Mouse (Mus musculus): ENCODE measurements around the gene Fxyd2.

Fxyd2 gene

DNA sequence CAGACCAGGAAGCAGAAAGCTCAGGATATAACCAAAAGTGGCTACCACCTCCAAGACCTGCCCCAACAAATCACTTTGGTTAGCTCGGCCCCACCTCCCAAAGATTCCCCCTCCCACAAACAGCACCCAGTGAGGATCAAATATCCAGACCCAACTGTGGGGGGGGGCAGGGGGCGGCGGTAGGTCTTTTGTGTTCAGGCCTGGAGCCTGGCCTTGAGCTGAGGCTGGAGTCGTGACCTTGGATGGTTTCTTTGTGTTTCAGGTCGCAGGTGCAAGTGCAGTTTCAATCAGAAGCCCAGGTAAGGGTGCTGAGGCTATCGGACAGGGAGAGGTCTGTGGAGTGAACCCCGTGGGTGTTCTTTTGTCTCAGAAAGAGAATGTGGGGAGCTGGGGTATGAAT is 8.2 kb upstream of the Fxyd2 start:
- DNase-seq (ENCODE audit: low read depth, low spot score): no peak

- no peak for DNase-seq (ENCODE audit: low read depth, low spot score)
Measured at GRCm38 (mm10) chr9:45395218-45395617, 4.3 kb upstream of the Fxyd2 start.

GRCm38 (mm10) chr9:45395796-45396195 is 3.7 kb upstream of the Fxyd2 start:
- no peak for DNase-seq (ENCODE audit: low read depth, low spot score)

- DNase-seq (ENCODE audit: low read depth, low spot score): no peak
Measured at GRCm38 (mm10) chr9:45398336-45398735, 1.1 kb upstream of the Fxyd2 start.

- DNase-seq (ENCODE audit: low read depth, low spot score): no peak
Measured at GRCm38 (mm10) chr9:45401851-45402250, 2.4 kb downstream of the Fxyd2 start.

DNA sequence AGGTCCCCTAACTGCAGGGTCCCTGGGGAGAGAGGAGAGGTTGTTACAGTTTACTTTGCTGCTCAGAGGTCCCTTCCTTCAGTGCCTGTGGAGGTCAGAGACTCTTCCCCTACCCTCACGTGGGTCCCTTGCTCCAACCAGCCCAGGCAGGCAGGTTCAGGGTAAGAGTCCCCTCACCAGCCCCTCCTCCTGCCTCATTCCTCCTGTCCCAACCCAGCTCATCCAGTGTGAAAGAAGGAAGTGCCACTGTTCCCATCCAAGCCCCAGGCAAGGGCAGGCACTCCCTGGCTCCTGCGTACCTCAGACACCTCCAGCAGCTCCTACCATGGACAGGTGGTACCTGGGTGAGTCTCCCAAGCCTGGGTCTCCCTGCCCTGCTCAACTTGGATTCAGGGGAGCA is 3.5 kb downstream of the Fxyd2 start:
- no peak for DNase-seq (ENCODE audit: low read depth, low spot score)

DNA sequence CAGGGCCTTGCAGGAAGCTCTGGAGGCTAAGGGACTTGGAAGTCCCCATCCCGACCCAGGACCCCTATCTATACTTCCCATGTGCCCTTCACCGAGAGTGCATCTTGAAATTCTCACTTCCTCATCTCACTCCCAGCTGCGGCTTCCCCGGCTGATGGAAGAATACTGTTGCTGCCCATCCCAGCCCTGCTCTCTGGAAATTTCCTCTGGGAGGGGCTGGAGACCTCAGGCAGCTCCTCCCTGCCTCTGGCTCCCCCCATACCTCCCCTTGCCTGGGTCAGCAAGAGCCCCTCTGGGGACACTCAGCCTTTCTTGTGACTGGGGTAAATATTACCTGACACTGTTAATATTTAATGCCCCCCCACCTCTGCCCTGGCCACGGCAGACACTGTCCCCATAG is 6.2 kb downstream of the Fxyd2 start:
- DNase-seq (ENCODE audit: low read depth, low spot score): no peak

- DNase-seq (ENCODE audit: low read depth, low spot score): no peak
Measured at GRCm38 (mm10) chr9:45406808-45407207, 7.3 kb downstream of the Fxyd2 start.

- DNase-seq (ENCODE audit: low read depth, low spot score): no peak
Measured at GRCm38 (mm10) chr9:45407706-45408675, 8.5 kb downstream of the Fxyd2 start.

GRCm38 (mm10) chr9:45410193-45410592 is 10.7 kb downstream of the Fxyd2 start:
- DNase-seq (ENCODE audit: low read depth, low spot score): no peak

GRCm38 (mm10) chr9:45410614-45411013 is 11.1 kb downstream of the Fxyd2 start:
- DNase-seq (ENCODE audit: low read depth, low spot score): no peak

DNA sequence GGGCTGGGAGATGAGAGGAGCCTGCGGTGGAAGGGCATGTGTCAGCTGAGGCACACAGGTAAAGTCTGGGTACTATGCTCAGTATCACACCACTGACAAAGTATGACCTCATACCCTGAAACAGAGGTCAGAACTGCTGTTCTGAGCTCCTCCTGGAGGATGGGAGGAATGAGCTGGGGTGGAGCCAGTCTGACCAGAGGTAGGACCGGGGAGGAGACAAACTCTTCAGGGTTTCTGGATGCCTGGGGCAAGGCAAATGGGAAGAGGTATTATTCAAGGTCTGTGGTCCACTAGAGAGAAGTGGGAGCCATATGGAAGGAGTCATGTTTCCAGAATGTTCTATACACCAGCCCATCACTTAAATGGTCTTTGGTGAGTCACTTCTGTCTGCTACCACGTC is 11.6 kb downstream of the Fxyd2 start:
- no peak for DNase-seq (ENCODE audit: low read depth, low spot score)

GRCm38 (mm10) chr9:45411803-45412202 is 12.3 kb downstream of the Fxyd2 start:
- no peak for DNase-seq (ENCODE audit: low read depth, low spot score)

DNA sequence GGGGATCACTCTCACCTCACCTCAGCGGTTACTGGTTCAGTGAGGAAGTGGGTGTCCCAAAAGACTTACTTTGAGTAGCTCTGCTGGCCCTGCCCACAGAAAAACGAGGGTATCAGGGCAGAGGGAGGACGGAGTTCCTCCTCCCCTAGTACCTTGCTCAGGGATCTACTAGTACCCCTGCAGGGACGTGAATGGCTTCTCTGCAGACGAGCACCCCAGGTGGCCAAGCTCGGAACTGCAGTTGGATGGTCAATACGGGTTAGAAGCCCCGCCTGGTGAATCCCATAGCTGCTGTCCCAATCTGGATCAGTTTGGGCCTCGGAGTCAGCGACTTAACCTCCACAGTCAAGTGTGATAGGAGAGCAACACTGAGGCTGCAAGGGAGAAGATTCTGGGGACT is 12.8 kb downstream of the Fxyd2 start:
- DNase-seq (ENCODE audit: low read depth, low spot score): peak; percentile 30

- no peak for DNase-seq (ENCODE audit: low read depth, low spot score)
Measured at GRCm38 (mm10) chr9:45412700-45413477, 13.4 kb downstream of the Fxyd2 start.

- DNase-seq (ENCODE audit: low read depth, low spot score): peak; percentile 22
Measured at GRCm38 (mm10) chr9:45413478-45414140, 14.1 kb downstream of the Fxyd2 start.

- no peak for DNase-seq (ENCODE audit: low read depth, low spot score)
Measured at GRCm38 (mm10) chr9:45415912-45416311, 16.4 kb downstream of the Fxyd2 start.

GRCm38 (mm10) chr9:45417245-45417644 is 17.8 kb downstream of the Fxyd2 start:
- DNase-seq (ENCODE audit: low read depth, low spot score): no peak

DNA sequence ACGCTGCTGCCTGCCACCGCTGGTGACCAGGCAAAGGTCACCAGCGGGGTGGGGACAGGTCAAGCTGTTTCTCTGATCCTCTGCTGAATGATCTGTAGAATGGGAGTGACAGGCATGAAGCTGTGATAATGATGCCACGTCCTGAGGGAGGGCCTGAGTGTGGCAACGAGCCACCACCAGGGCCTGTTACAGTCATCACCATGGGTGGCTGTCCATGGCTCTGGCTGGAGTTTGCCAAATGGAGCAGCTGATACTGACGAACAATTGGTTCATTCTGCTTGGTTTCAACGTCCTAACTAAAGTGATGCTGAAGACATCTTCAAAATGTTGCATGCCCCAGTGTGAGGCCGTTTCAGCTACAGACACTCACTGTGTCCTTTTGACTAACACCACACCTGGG is 18.8 kb downstream of the Fxyd2 start:
- DNase-seq (ENCODE audit: low read depth, low spot score): no peak

- DNase-seq (ENCODE audit: low read depth, low spot score): no peak
Measured at GRCm38 (mm10) chr9:45421209-45421608, 21.7 kb downstream of the Fxyd2 start.

GRCm38 (mm10) chr9:45422761-45423298 is 23.4 kb downstream of the Fxyd2 start:
- no peak for DNase-seq (ENCODE audit: low read depth, low spot score)

- DNase-seq (ENCODE audit: low read depth, low spot score): no peak
Measured at GRCm38 (mm10) chr9:45426456-45426855, 27.0 kb downstream of the Fxyd2 start, which contains the start of gene Dscaml1. Dscaml1 (plus strand) TSS chr9:45426628.
